Mouse (Mus musculus) cerebellum, adult 8-10 months (tissue): ENCODE data around the gene Tpcn1.

Experiments
- DNase-seq: peaks from one replicate; pipeline ENCODE4 v3.0.0; 2022

The Tpcn1 gene

GRCm38 (mm10) chr5:120588569-120589094, at the start of gene Tpcn1, which contains the start of gene Iqcd:
Gene Tpcn1 (minus strand): TSS chr5:120588673.
Gene Iqcd (plus strand): TSS chr5:120589016.
- DNase-seq: peak; percentile 98

DNA sequence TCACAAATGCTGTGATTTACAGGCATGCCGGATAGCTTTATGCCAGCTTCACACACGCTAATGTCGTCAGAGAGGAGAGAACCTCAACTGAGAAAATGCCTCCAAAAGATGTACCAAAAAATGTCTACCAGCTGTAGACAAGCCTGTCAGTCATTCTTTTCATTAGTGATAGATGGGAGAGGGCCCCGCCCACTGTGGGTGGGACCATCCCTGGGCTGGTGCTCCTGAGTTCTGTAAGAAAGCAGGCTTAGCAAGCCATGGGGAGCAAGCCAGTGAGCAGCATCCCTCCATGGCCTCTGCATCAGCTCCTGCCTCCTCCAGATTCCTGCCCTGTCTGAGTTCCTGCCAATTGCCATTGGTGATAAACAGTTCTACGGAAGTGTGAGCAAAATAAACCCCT, 47.2 kb upstream of the Tpcn1 start:
- no peak for DNase-seq

GRCm38 (mm10) chr5:120634860-120635259, 46.4 kb upstream of the Tpcn1 start:
- DNase-seq: no peak

DNA sequence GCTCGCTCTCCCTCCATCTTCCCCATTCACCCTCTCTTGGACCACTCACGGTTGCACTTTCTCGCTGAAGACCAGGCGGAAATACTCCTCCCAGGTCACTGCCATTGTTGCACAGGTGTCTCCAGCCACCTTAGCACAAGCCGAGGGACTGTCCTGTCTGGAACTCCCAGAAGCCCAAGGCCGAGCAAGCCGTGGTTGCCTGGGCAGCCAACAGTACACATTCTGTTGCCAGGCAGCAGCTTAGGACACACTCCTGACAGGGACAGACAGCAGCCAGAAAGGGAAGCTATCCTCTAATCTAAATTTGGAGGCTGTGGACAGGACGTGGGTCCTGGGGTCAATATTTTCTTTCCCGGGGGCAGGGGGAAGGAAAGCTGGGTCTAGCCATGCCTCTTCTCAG, 45.7 kb upstream of the Tpcn1 start, which contains the start of gene Cfap73:
TSS of gene Cfap73 (minus strand) at position 105 of the 400 bp plus-strand sequence.
- no peak for DNase-seq

DNA sequence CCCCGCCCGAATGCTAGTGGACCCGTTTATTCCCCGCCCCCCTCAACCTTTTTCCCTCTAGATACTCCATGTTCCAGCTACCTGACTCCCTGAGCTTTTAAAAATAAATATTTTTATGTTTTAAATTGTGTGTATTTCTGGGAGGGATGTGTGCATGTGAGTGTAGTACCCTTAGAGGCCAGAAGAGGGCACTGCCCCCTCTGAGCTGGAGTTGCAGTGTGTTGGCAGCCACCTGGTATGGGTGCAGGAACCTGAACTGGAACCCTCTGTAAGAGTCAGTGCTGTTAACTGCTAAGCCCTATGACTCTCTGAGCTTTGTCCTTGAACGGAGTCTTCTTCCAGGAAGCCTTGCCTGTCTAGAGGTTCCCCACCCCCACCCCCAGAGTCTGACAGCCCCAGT, 43.4 kb upstream of the Tpcn1 start:
- DNase-seq: no peak

GRCm38 (mm10) chr5:120631128-120631527, 42.7 kb upstream of the Tpcn1 start:
- DNase-seq: no peak

DNA sequence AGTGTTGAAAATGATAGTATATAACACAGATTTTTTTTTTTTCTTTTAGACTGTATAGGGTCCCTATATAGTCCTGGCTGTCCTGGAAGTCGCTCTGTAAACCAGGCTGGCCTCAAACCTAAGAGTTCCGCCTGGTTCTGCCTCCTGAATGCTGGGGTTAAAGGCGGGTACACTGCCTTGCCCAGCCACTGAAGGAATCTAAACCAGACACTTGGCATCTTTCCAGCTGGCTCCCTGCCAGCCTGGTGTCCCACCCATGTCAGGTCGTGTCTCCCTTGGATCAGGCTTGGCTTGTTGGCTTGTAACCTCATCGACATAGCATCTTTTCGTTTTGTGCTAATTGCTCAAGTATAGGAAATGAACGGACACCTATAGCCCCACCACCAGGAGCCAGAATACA, 40.2 kb upstream of the Tpcn1 start:
- DNase-seq: no peak

GRCm38 (mm10) chr5:120627515-120628300, 39.2 kb upstream of the Tpcn1 start:
- no peak for DNase-seq

- DNase-seq: no peak
Observed at GRCm38 (mm10) chr5:120626399-120626798, 37.9 kb upstream of the Tpcn1 start.

DNA sequence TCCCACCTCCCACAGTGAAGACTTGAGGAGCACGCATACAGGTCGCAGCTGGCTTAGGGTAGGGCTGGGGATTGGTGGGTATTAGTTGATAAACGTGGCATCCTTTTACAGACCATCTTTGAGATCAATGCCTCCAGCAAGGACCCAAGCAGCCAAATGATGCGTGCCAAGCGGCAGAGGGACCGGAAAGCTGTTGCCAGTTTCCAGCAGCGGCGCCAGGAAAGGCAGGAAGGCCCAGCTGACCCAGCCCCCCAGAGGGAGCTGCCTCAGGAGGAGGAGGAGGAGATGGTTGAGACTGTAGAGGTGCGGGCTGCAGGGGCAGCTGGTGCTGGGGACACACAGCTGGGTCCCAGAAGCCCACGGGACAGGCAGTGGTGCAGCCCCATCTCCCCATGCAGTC, 36.0 kb upstream of the Tpcn1 start:
- DNase-seq: no peak

- DNase-seq: no peak
Observed at GRCm38 (mm10) chr5:120622198-120622851, 33.9 kb upstream of the Tpcn1 start.

DNA sequence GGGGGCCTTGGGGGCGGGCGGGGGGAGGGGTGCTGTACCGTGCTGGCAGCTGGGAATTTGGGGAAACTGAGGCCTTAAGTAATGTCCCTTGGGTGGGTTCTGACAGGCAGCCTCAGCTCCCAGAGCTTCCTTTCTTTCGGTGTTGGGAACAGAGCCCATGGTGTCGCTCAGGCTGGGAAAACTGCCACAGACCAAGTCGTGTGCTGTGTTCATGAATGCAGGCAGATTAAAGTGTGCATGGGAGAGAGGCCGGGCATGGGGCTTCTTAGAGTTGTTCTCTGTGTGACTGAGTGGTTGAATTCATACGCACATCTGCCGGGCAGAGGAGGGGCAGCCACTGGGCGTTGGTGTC, 33.3 kb upstream of the Tpcn1 start:
- no peak for DNase-seq

DNA sequence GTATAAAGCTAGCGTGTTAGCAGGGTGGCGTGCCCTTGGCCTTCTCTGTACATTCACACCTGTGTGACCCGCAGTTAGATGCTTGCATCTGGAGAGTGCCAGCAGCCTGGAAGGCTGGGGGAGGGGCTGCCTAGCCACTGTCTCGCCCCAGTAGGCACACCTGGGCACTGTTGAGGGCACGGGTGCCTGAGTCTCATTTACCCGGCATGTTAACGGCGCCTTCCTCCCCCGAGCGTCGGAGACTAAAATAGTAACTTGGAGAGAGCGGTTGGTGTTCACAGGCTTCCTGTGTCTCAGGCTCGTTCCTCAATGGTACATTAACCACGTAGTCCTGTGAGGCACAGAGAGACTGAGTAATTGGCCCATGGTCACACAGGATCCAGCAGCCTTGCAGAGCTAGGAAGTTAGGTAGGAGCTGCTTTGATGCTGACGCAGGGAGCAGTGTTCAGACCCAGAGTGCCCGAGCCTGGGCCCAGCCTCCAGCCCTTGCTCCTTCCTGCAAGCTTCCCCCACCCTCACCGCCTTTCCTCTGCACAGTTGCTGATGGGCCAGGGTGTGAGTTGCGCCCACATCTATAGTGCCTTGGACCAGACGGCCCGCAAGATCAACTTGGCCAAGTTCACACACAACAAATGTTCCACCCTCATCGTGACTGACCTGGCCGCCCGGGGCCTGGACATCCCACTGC, 32.7 kb upstream of the Tpcn1 start:
- no peak for DNase-seq

GRCm38 (mm10) chr5:120620375-120621077, 32.1 kb upstream of the Tpcn1 start:
- DNase-seq: peak; percentile 82

DNA sequence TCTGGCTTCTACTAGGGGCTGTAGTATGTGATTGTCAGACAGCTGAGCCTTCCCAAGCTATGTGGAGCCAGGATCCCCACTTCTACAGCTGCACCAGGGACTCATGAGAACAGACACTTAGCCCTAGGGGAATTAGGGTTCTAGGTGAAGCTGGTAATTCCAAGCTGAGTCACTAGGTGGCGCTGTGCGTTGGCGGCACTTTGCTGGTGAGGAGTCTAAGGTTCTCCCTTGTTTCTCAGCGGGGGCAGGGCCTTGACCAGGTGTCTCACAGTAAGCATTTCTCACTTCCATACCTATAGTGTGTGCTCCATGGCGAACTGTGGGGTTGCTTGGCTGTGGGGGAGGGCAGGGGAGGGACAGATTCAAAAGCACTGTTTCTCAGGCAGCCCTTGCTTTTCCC, 30.7 kb upstream of the Tpcn1 start:
- DNase-seq: peak; percentile 69

- DNase-seq: no peak
Observed at GRCm38 (mm10) chr5:120618778-120619177, 30.3 kb upstream of the Tpcn1 start.

- no peak for DNase-seq
Observed at GRCm38 (mm10) chr5:120615903-120616302, 27.4 kb upstream of the Tpcn1 start.

GRCm38 (mm10) chr5:120612822-120613604, 24.5 kb upstream of the Tpcn1 start:
- DNase-seq: peak; percentile 100

DNA sequence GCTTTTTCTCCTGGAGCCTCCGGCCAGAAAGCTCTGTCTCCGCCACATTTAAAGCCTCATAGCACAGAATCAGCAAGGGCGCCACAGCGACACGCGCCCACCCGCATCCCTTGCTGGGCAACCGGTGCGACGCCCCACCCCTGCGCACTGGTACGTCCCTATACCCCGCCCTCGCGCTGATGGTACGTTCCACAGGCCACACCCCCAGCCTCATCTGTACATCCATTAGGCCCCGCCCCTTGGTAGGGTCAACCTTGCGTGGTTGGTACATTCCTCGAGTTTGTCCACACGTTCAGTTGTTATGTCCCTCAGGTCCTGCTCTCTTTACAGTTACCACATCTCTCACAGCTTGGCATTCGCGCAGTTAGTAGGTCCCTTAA, 24.0 kb upstream of the Tpcn1 start, which contains the start of the genes Rita1 and Ddx54:
TSS of gene Rita1 (minus strand) at position 148 of the 380 bp plus-strand sequence.
TSS of gene Ddx54 (plus strand) at position 298 of the 380 bp plus-strand sequence.
- peak; percentile 100 for DNase-seq

DNA sequence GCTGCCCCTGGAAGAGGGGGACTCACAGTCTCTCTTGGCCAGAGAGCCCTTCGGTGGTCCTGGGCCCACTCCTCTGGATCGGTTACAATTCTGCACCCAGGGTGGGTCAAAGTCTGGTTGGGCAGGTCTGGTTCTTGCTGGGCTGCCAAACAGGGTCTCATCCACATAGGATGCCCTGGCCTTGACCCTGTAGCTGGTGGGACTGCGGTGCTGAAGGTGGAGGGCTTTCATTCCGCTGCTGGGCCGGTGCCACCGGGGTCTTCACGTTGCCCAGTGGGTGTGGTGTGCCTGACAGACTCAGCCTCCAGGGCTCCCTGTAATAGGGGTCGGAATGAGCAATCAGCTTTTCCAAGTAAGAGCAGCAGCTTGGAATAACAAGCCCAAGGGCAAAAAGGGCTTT, 22.9 kb upstream of the Tpcn1 start:
- no peak for DNase-seq

GRCm38 (mm10) chr5:120610906-120611305, 22.4 kb upstream of the Tpcn1 start:
- DNase-seq: no peak

GRCm38 (mm10) chr5:120609246-120609775, 20.8 kb upstream of the Tpcn1 start:
- DNase-seq: no peak
